13 mouse cellular contexts compared by ENCODE assay signal in the genomic region with DNA sequence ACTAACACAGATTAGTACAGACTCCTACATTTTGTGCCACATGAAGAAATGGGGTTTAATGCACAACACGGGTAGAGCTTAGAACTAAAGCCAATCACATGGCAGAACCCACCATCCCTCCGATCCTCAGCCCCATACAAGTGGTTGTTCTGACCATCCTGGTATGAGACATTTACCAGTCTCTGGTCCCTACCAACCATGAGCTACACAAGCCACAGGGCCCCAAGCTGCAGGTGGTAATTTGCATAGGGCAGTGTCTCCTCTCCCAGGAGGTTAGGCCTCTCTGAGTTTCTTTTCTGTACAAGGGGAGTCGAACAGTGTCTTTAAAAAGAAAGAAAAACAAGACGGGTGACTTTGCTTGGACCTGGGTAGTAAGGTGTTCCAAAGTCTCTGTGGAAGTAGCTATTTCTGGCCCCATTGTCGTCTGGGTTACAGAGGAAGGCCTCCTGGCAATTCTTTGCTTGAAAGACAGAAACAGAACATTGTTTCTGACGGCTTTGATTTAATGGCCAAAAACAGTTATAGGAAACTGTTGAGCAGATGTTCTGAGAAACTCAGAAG. TPM values are rescaled to one million over a fixed set of nuclear protein-coding genes. Genes with fewer than 3 reads are reported as not detected.
DNase-seq lines count a peak whose midpoint lies in the region; ATAC-seq and TF ChIP-seq lines count a peak whose summit lies in the region.
"Had no signal": no experiment of that assay in that cellular context is flagged by ENCODE, and none has a peak within 500 bp of the region (broad histone marks: within the 10 kb centered on the region; RNA-seq: fewer than 3 reads in every experiment).

No protein-coding gene starts in this region.

- no peak overlapping the region for H3K9ac ChIP-seq in neural tube, embryonic 15.5 days (replicated peaks)
- H3K9ac ChIP-seq: embryonic facial prominence, embryonic 13.5 days had no signal

- H3K4me1 ChIP-seq in neural tube, embryonic 15.5 days: no peaks in the 10 kb centered on the region

- H3K4me3 ChIP-seq in gastrocnemius, adult 2 months: no peak overlapping the region
- H3K4me3 ChIP-seq in neural tube, embryonic 15.5 days (replicated peaks): no peak overlapping the region
- H3K4me3 ChIP-seq: embryonic facial prominence, embryonic 13.5 days; myocyte had no signal

- ATAC-seq in activated CD4-positive, CD25-positive, alpha-beta regulatory T cell, adult 4 months: peak; percentile 35
- no peak for ATAC-seq in neural tube, embryonic 15.5 days (ENCODE audit: low FRiP score)
- ATAC-seq: lung, postnatal 0 days had no signal

- peak overlapping the region; percentile 65 for H3K27ac ChIP-seq in gastrocnemius, adult 2 months
- H3K27ac ChIP-seq in neural tube, embryonic 15.5 days (replicated peaks): no peak overlapping the region

- no peak overlapping the region for H3K4me2 ChIP-seq in neural tube, embryonic 15.5 days
- H3K4me2 ChIP-seq: embryonic facial prominence, embryonic 13.5 days had no signal

- intact Hi-C loops in gastrocnemius, adult 2 months (cut with DNase I): no loop called here
- intact Hi-C loops in gastrocnemius, postnatal 14 days (cut with DNase I; ENCODE audit: low total_unique reads): no loop called here

- TF ChIP-seq CTCF in gastrocnemius, adult 2 months (IDR thresholded peaks at IDR 0.05): no peak

- H3K27me3 ChIP-seq in splenic B cell, adult 2 months (ENCODE audit: control insufficient read depth, insufficient read depth, low read length, poor library complexity, severe bottlenecking): no peaks in the 10 kb centered on the region
- no peaks in the 10 kb centered on the region; the same call in 1 of the 2 replicates for H3K27me3 ChIP-seq in neural tube, embryonic 15.5 days (replicated peaks)
- H3K27me3 ChIP-seq: embryonic facial prominence, embryonic 13.5 days had no signal

- no peaks in the 10 kb centered on the region for H3K36me3 ChIP-seq in splenic B cell, adult 2 months (ENCODE audit: control insufficient read depth, insufficient read depth, low read length, poor library complexity, severe bottlenecking)
- H3K36me3 ChIP-seq in neural tube, embryonic 15.5 days: no peaks in the 10 kb centered on the region
- H3K36me3 ChIP-seq: embryonic facial prominence, embryonic 13.5 days had no signal

- no peaks in the 10 kb centered on the region for H3K9me3 ChIP-seq in neural tube, embryonic 15.5 days (replicated peaks)
- H3K9me3 ChIP-seq: embryonic facial prominence, embryonic 13.5 days had no signal

- 75% methylated on average over 6 of the region's 6 CpGs for WGBS in neural tube, embryonic 15.5 days

- DNase-seq in gastrocnemius, adult 2 months: no peak
- no peak for DNase-seq in gastrocnemius, postnatal 14 days
- peak; percentile 39 for DNase-seq in kidney, postnatal 14 days
- no peak for DNase-seq in kidney, postnatal 25 days
- DNase-seq in splenic B cell, adult 2 months (ENCODE audit: low read depth, low spot score): peak; percentile 89
- no peak for DNase-seq in liver
- DNase-seq: gastrocnemius, postnatal 25 days; right cerebral cortex, postnatal 14 days had no signal

RNA-seq across cellular contexts. Expression of a gene that starts 23.1 kb away (rescaled TPM):
- 10 to 100 TPM; 11.6 to 11.7 TPM for total RNA-seq in gastrocnemius, adult 2 months (2021)
- 10 to 100 TPM; 33.0 to 35.7 TPM for total RNA-seq in gastrocnemius, postnatal 14 days (2021)
- 100 to 1,000 TPM; 724 to 833 TPM for polyA plus RNA-seq in activated CD4-positive, CD25-positive, alpha-beta regulatory T cell, adult 4 months (2017; shearing (Covaris generic))
- polyA plus RNA-seq in neural tube, embryonic 15.5 days (2015; fragmentation: Nextera tagmentation; extraction: Ambion mirVana): 17.6 and 34.5 TPM in 2 replicates

Comparison
In these comparisons a context has a peak if more than half of its experiments do, and no peak if none do; other contexts are left out.
1. DNase-seq: peak in kidney, postnatal 14 days (single experiment) and splenic B cell, adult 2 months (single experiment); none in gastrocnemius, adult 2 months (single experiment), gastrocnemius, postnatal 14 days (single experiment), kidney, postnatal 25 days (0 of 2) and liver (single experiment).